Mouse (Mus musculus): Measurements from ENCODE around the gene Acsm5.

DNA sequence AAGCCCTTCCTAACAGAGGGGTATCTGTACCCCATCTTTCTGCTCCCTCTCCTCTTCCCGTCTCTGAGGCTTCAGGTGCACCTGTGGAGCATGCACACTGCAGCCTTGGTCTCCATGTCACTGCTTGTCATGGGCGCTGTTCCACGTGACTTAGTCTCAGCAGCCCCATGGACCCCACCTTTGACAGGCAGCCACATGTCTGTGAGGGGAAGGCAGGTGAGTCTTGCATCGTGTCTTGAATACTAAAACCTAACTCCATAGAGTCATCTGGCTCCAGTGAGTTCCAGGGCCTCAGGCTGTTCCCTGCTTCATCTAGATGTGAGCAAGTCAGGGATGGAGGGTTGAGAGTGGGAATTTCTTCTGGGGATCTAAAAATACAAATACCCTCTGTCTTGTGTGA, 35.1 kb upstream of the Acsm5 start:
- TF ChIP-seq POLR2A (IDR thresholded peaks at IDR 0.05; ENCODE audit: low read depth, low read length) (no peak), CTCF (IDR thresholded peaks at IDR 0.05; ENCODE audit: extremely low read depth, insufficient read length, insufficient replicate concordance, low read depth, low read length) (no peak)

Data from small intestine, adult 2 months (tissue).